Mouse (Mus musculus) megakaryocyte, embryonic 14.5 days (primary cell): ENCODE data around the gene Astl.

Experiments
- FLI1 ChIP-seq: IDR thresholded peaks from 2 replicates; pipeline ENCODE4 v1.6.1; 2012; ENCODE audit warnings: low read length, inconsistent platforms, mixed read lengths
- GATA1 ChIP-seq: IDR thresholded peaks from 3 replicates; pipeline ENCODE4 v1.6.1; 2012; ENCODE audit warnings: mixed read lengths, low read length, inconsistent platforms, borderline replicate concordance

- no peak for TF ChIP-seq GATA1
- no peak for TF ChIP-seq FLI1
These were observed 823 bp downstream of the Astl start for GRCm38 (mm10) chr2:127339262-127339661.
